Mouse (Mus musculus) forebrain, postnatal 0 days (tissue): Measurements from ENCODE around the gene Acy3. TPM values are rescaled to one million over a fixed set of nuclear protein-coding genes. Genes with fewer than 3 reads are reported as not detected.
"Not testable (repeated sequence)": the region's sequence is repeated elsewhere in the genome, so short reads cannot be mapped to it uniquely, and the experiment has no call there.

ENCODE experiments used
- ATAC-seq: fragments of 200-750 bp; cut with Nextera tagmentation; 2 replicates; pipeline ENCODE4 v1.8.0; 2017; ENCODE audit warnings: mild to moderate bottlenecking, moderate library complexity
- DNase-seq: peaks from one replicate; pipeline ENCODE4 v3.0.0-alpha.2; 2015
- H3K27ac ChIP-seq: fragments of 300-500 bp; sonication (generic); 2 replicates; pipeline ENCODE4 v1.5.1; 2014; ENCODE audit warnings: low read depth, mild to moderate bottlenecking, antibody characterized with exemption, low read length, moderate library complexity, mixed read lengths
- H3K27me3 ChIP-seq: fragments of 300-500 bp; sonication (generic); 2 replicates; pipeline ENCODE4 v1.6.1; 2014; ENCODE audit warnings: mild to moderate bottlenecking, low read length, mixed read lengths; ENCODE audit not compliant: insufficient read depth
- H3K36me3 ChIP-seq: fragments of 300-500 bp; sonication (generic); 2 replicates; pipeline ENCODE4 v1.6.1; 2014; ENCODE audit warnings: mild to moderate bottlenecking, moderate library complexity; ENCODE audit not compliant: insufficient read depth
- H3K4me1 ChIP-seq: fragments of 300-500 bp; sonication (generic); 2 replicates; pipeline ENCODE4 v1.6.1; 2014; ENCODE audit warnings: antibody characterized with exemption; ENCODE audit not compliant: insufficient read depth
- H3K4me2 ChIP-seq: fragments of 300-500 bp; sonication (generic); 2 replicates; pipeline ENCODE4 v1.6.1; 2014; ENCODE audit warnings: low read depth, mild to moderate bottlenecking, moderate library complexity
- H3K4me3 ChIP-seq: fragments of 300-500 bp; sonication (generic); 2 replicates; pipeline ENCODE4 v1.5.1; 2014; ENCODE audit warnings: low read depth, low read length, mixed read lengths
- H3K9ac ChIP-seq: fragments of 300-500 bp; sonication (generic); 2 replicates; pipeline ENCODE4 v1.6.1; 2014; ENCODE audit warnings: mild to moderate bottlenecking
- H3K9me3 ChIP-seq: fragments of 300-500 bp; sonication (generic); 2 replicates; pipeline ENCODE4 v1.6.1; 2016; ENCODE audit warnings: low read length
- CTCF ChIP-seq: sonication (generic); IDR thresholded peaks from 2 replicates; pipeline ENCODE4 v1.5.1; 2016; ENCODE audit warnings: antibody characterized with exemption, control low read depth, low read depth
- WGBS: fragments of 180-500 bp; shearing (Covaris S2); extraction: QIAGEN DNeasy Blood & Tissue Kit; methylation state at CpG from one replicate; pipeline ENCODE4 v1.1.7; 2014; 5-methylcytosine and 5-hydroxymethylcytosine counted together
- polyA plus RNA-seq: library from polyadenylated mRNA; unstranded; fragments of >200 nt; fragmentation: Nextera tagmentation; extraction: Ambion mirVana; gene quantifications from 2 replicates; pipeline ENCODE4 v1.2.1, GENCODE M21; 2015
- total RNA-seq: library from RNA; depleted of rRNA; stranded (reverse); fragments of >200 nt; gene quantifications from 2 replicates; pipeline ENCODE4 v1.2.3, GENCODE M21; 2014

Acy3 gene
- total and polyA plus RNA-seq, 2 experiments from 2014 or later: 2.2 TPM

- Histone ChIP-seq H3K9ac (no peak within 1 kb of the TSS), H3K36me3 (no peaks in the 10 kb centered on the region), H3K4me3 (no peak within 1 kb of the TSS), H3K27ac (no peak within 1 kb of the TSS), H3K9me3 (no peaks in the 10 kb centered on the region), H3K27me3 (no peaks in the 10 kb centered on the region), H3K4me2 (no peak within 1 kb of the TSS), H3K4me1 (no peaks in the 10 kb centered on the region)
- 61% methylated on average over 9 of the region's 9 CpGs for WGBS
- ATAC-seq (no peak), DNase-seq (no peak)
- no peak for TF ChIP-seq CTCF
These were observed 14.1 kb upstream of the Acy3 start, which contains the start of gene Aldh3b2 for GRCm38 (mm10) chr19:3972229-3972628. Gene Aldh3b2 (plus strand): TSS chr19:3972328.

- H3K27ac ChIP-seq, H3K4me2 ChIP-seq, DNase-seq, H3K4me1 ChIP-seq, H3K36me3 ChIP-seq, H3K4me3 ChIP-seq, H3K27me3 ChIP-seq, H3K9ac ChIP-seq, H3K9me3 ChIP-seq: not testable (repeated sequence)
- peak; percentile 78 for ATAC-seq
- 49% methylated on average over 6 of the region's 6 CpGs for WGBS
These were observed 11.8 kb upstream of the Acy3 start for GRCm38 (mm10) chr19:3974608-3975007.

GRCm38 (mm10) chr19:3975866-3976265 lies 10.5 kb upstream of the Acy3 start:
- no peaks in the 10 kb centered on the region for H3K9me3 ChIP-seq
- H3K27me3 ChIP-seq: no peaks in the 10 kb centered on the region
- no peak for ATAC-seq
- no peak overlapping the region for H3K9ac ChIP-seq
- no peak for TF ChIP-seq CTCF
- no peak for DNase-seq
- no peaks in the 10 kb centered on the region for H3K36me3 ChIP-seq
- no peak overlapping the region for H3K4me3 ChIP-seq
- H3K4me1 ChIP-seq: no peaks in the 10 kb centered on the region
- 75% methylated on average over 2 of the region's 2 CpGs for WGBS
- H3K27ac ChIP-seq: no peak overlapping the region
- H3K4me2 ChIP-seq: no peak overlapping the region

GRCm38 (mm10) chr19:3980309-3980708 lies 6.1 kb upstream of the Acy3 start:
- H3K4me2 ChIP-seq: no peak overlapping the region
- WGBS: 13% methylated on average over 4 of the region's 4 CpGs
- H3K36me3 ChIP-seq: no peaks in the 10 kb centered on the region
- H3K27ac ChIP-seq: peak overlapping the region; percentile 40; the same call in 1 of the 2 replicates
- no peak overlapping the region for H3K9ac ChIP-seq
- ATAC-seq: peak; percentile 94
- DNase-seq: peak; percentile 88
- TF ChIP-seq CTCF: peak; percentile 87
- no peaks in the 10 kb centered on the region for H3K27me3 ChIP-seq
- H3K4me1 ChIP-seq: no peaks in the 10 kb centered on the region
- no peak overlapping the region for H3K4me3 ChIP-seq
- H3K9me3 ChIP-seq: no peaks in the 10 kb centered on the region

GRCm38 (mm10) chr19:3980917-3981316 lies 5.5 kb upstream of the Acy3 start:
- no peak for DNase-seq
- no peaks in the 10 kb centered on the region for H3K4me1 ChIP-seq
- no peak for TF ChIP-seq CTCF
- H3K36me3 ChIP-seq: no peaks in the 10 kb centered on the region
- H3K27me3 ChIP-seq: no peaks in the 10 kb centered on the region
- H3K9ac ChIP-seq: no peak overlapping the region
- H3K27ac ChIP-seq: no peak overlapping the region
- no peak overlapping the region for H3K4me3 ChIP-seq
- 79% methylated on average over 9 of the region's 9 CpGs for WGBS
- no peak for ATAC-seq
- H3K9me3 ChIP-seq: no peaks in the 10 kb centered on the region
- no peak overlapping the region for H3K4me2 ChIP-seq

GRCm38 (mm10) chr19:3983527-3984200 lies 2.7 kb upstream of the Acy3 start:
- Histone ChIP-seq H3K4me2 (no peak overlapping the region), H3K9ac (no peak overlapping the region), H3K9me3 (no peaks in the 10 kb centered on the region), H3K36me3 (no peaks in the 10 kb centered on the region), H3K4me1 (no peaks in the 10 kb centered on the region), H3K27ac (no peak overlapping the region), H3K4me3 (no peak overlapping the region), H3K27me3 (no peaks in the 10 kb centered on the region)
- WGBS: 35% methylated on average over 9 of the region's 9 CpGs
- TF ChIP-seq CTCF: no peak
- no peak for ATAC-seq
- DNase-seq: no peak

- H3K4me1 ChIP-seq: no peaks in the 10 kb centered on the region
- no peak overlapping the region for H3K4me2 ChIP-seq
- no peak for DNase-seq
- H3K9ac ChIP-seq: no peak overlapping the region
- H3K36me3 ChIP-seq: no peaks in the 10 kb centered on the region
- TF ChIP-seq CTCF: no peak
- whole genome bisulfite sequencing: 33% methylated on average over 8 of the region's 8 CpGs
- no peaks in the 10 kb centered on the region for H3K9me3 ChIP-seq
- H3K27me3 ChIP-seq: no peaks in the 10 kb centered on the region
- H3K4me3 ChIP-seq: no peak overlapping the region
- H3K27ac ChIP-seq: no peak overlapping the region
- no peak for ATAC-seq
These were observed 1.1 kb upstream of the Acy3 start for GRCm38 (mm10) chr19:3985261-3985681.
